8 mouse cellular contexts compared by ENCODE assay signal in the genomic region with DNA sequence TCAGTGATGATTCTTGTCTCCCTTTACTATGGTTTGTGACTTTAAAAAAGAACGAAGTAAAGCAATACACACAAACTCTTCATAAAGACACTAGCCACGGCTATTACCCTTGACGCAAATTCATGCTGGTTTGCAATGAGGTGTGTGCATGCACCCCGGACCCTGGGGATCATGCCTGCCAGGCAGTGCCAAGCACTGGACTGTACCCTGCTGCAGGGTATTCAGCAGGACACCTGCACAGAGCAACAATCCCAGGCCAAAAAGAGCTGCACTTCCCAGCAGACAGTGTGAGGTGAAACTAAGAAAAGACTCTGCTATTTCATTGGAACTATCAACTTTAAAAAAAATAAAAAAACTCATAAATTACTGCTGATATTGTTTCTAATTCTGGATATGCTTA.
DNase-seq lines count a peak whose midpoint lies in the region; ATAC-seq and TF ChIP-seq lines count a peak whose summit lies in the region.

No protein-coding gene starts in this region.

- WGBS in lung, embryonic 15.5 days, result 44% methylated on average over 4 of the region's 4 CpGs
- WGBS in forebrain, embryonic 14.5 days, result 36% methylated on average over 4 of the region's 4 CpGs
- 35% methylated on average over 4 of the region's 4 CpGs for WGBS in limb, embryonic 15.5 days
- whole genome bisulfite sequencing in small intestine, adult 2 months, result 19% methylated on average over 4 of the region's 4 CpGs

- peak overlapping the region; percentile 60 for H3K4me2 ChIP-seq in lung, embryonic 15.5 days
- H3K4me2 ChIP-seq in forebrain, embryonic 14.5 days (ENCODE audit: low read length), result peak overlapping the region; percentile 59
- H3K4me2 ChIP-seq in limb, embryonic 15.5 days, result peak overlapping the region; percentile 63

- DNase-seq in lung, adult 18-20 months, result no peak
- no peak for DNase-seq in forebrain, embryonic 14.5 days (ENCODE audit: low spot score)
- DNase-seq in spleen, adult 18-20 months, result no peak
- DNase-seq in gastrocnemius, postnatal 14 days, result no peak
- DNase-seq in layer of hippocampus, adult 18-20 months (ENCODE audit: low spot score in 2 of 2), result no peak

- H3K27ac ChIP-seq in lung, embryonic 15.5 days, result no peak overlapping the region
- H3K27ac ChIP-seq in forebrain, embryonic 14.5 days (ENCODE audit: low read depth, low read length), result no peak overlapping the region
- no peak overlapping the region for H3K27ac ChIP-seq in limb, embryonic 15.5 days
- no peak overlapping the region for H3K27ac ChIP-seq in small intestine, adult 2 months (ENCODE audit: insufficient read depth, low read depth, low read length)

- H3K9me3 ChIP-seq in lung, embryonic 15.5 days, result no peaks in the 10 kb centered on the region
- H3K9me3 ChIP-seq in forebrain, embryonic 14.5 days (replicated peaks; ENCODE audit: control insufficient read depth, low read length), result no peaks in the 10 kb centered on the region
- H3K9me3 ChIP-seq in limb, embryonic 15.5 days, result no peaks in the 10 kb centered on the region

- no peak for TF ChIP-seq POLR2A in small intestine, adult 2 months (IDR thresholded peaks at IDR 0.05; ENCODE audit: low read depth, low read length)

- 0 out of 2 replicates have a peak, but pooled peaks cover 3% of the 10 kb centered on the region for H3K27me3 ChIP-seq in lung, embryonic 15.5 days
- no peaks in the 10 kb centered on the region for H3K27me3 ChIP-seq in forebrain, embryonic 14.5 days (replicated peaks; ENCODE audit: control insufficient read depth, insufficient read depth, low read length)
- peaks cover 13% of the 10 kb centered on the region for H3K27me3 ChIP-seq in limb, embryonic 15.5 days
- no peaks in the 10 kb centered on the region for H3K27me3 ChIP-seq in small intestine, adult 2 months (ENCODE audit: control insufficient read depth, insufficient read depth, low read length)

- peak overlapping the region; percentile 23; the same call in 1 of the 2 replicates for H3K9ac ChIP-seq in lung, embryonic 15.5 days
- peak overlapping the region; percentile 44; the same call in 1 of the 2 replicates for H3K9ac ChIP-seq in forebrain, embryonic 14.5 days (ENCODE audit: low read length)
- H3K9ac ChIP-seq in limb, embryonic 15.5 days, result 0 out of 2 replicates have a peak overlapping the region, but pooled peaks have one; percentile 5

- no peaks in the 10 kb centered on the region for H3K4me1 ChIP-seq in lung, embryonic 15.5 days
- H3K4me1 ChIP-seq in forebrain, embryonic 14.5 days (ENCODE audit: control insufficient read depth, insufficient read depth, low read length), result no peaks in the 10 kb centered on the region
- H3K4me1 ChIP-seq in limb, embryonic 15.5 days, result peaks cover 8% of the 10 kb centered on the region
- H3K4me1 ChIP-seq in small intestine, adult 2 months (ENCODE audit: control insufficient read depth, insufficient read depth, insufficient read length, low read length), result peaks cover 20% of the 10 kb centered on the region

- intact Hi-C loops in gastrocnemius, postnatal 14 days (cut with DNase I; ENCODE audit: low total_unique reads), result no loop called here

- TF ChIP-seq CTCF in small intestine, adult 2 months (IDR thresholded peaks at IDR 0.05; ENCODE audit: extremely low read depth, insufficient read length, insufficient replicate concordance, low read depth, low read length), result no peak

- H3K36me3 ChIP-seq in lung, embryonic 15.5 days, result no peaks in the 10 kb centered on the region
- no peaks in the 10 kb centered on the region for H3K36me3 ChIP-seq in forebrain, embryonic 14.5 days (ENCODE audit: control insufficient read depth, insufficient read depth, low read length)
- no peaks in the 10 kb centered on the region for H3K36me3 ChIP-seq in limb, embryonic 15.5 days
- H3K36me3 ChIP-seq in small intestine, adult 2 months (ENCODE audit: control insufficient read depth, insufficient read depth, low read length), result no peaks in the 10 kb centered on the region

- peak; percentile 25; the same call in 1 of the 2 replicates for ATAC-seq in lung, embryonic 15.5 days (ENCODE audit: borderline replicate concordance, extremely low read depth, low FRiP score, low TSS enrichment)
- peak; percentile 47; the same call in 1 of the 2 replicates for ATAC-seq in forebrain, embryonic 14.5 days
- ATAC-seq in limb, embryonic 15.5 days (ENCODE audit: insufficient number of reproducible peaks, low FRiP score, low TSS enrichment, low read depth), result no peak

- peak overlapping the region; percentile 53 for H3K4me3 ChIP-seq in lung, embryonic 15.5 days
- H3K4me3 ChIP-seq in forebrain, embryonic 14.5 days (ENCODE audit: low read depth, low read length), result peak overlapping the region; percentile 36
- H3K4me3 ChIP-seq in limb, embryonic 15.5 days, result peak overlapping the region; percentile 50
- peak overlapping the region; percentile 62 for H3K4me3 ChIP-seq in small intestine, adult 2 months (ENCODE audit: low read depth, low read length)
